Comparison of ENCODE assay signal across 10 mouse cellular contexts in genomic region chr11:54534871-54535270, GRCm38 (mm10). TPM values are rescaled to one million over a fixed set of nuclear protein-coding genes. Genes with fewer than 3 reads are reported as not detected.
DNase-seq lines count a peak whose midpoint lies in the region; ATAC-seq and TF ChIP-seq lines count a peak whose summit lies in the region.
"Had no signal": no experiment of that assay in that cellular context is flagged by ENCODE, and none has a peak within 500 bp of the region (broad histone marks: within the 10 kb centered on the region; RNA-seq: fewer than 3 reads in every experiment).

No protein-coding gene starts in this region.

- no peaks in the 10 kb centered on the region for H3K4me1 ChIP-seq in hindbrain, embryonic 11.5 days (replicated peaks; ENCODE audit: control insufficient read depth, insufficient read depth, low read length)
- H3K4me1 ChIP-seq in hindbrain, embryonic 13.5 days (replicated peaks) = no peaks in the 10 kb centered on the region; the same call in 1 of the 2 replicates
- H3K4me1 ChIP-seq in midbrain, postnatal 0 days (ENCODE audit: insufficient read depth, low read length) = no peaks in the 10 kb centered on the region
- H3K4me1 ChIP-seq in stomach, postnatal 0 days (replicated peaks; ENCODE audit: control insufficient read depth, insufficient read depth) = 0 out of 2 replicates have a peak, but pooled peaks cover 2% of the 10 kb centered on the region

- H3K9ac ChIP-seq in hindbrain, embryonic 11.5 days (ENCODE audit: low read depth, low read length) = no peak overlapping the region
- H3K9ac ChIP-seq in hindbrain, embryonic 13.5 days = no peak overlapping the region
- H3K9ac ChIP-seq in midbrain, postnatal 0 days (replicated peaks; ENCODE audit: low read length, poor library complexity, severe bottlenecking) = no peak overlapping the region
- H3K9ac ChIP-seq in stomach, postnatal 0 days (ENCODE audit: low read length) = no peak overlapping the region
- H3K9ac ChIP-seq: embryonic facial prominence, embryonic 12.5 days; neural tube, embryonic 13.5 days had no signal

- H3K27me3 ChIP-seq in hindbrain, embryonic 11.5 days (ENCODE audit: control insufficient read depth, insufficient read depth, low read length) = no peaks in the 10 kb centered on the region
- H3K27me3 ChIP-seq in hindbrain, embryonic 13.5 days = no peaks in the 10 kb centered on the region
- no peaks in the 10 kb centered on the region for H3K27me3 ChIP-seq in midbrain, postnatal 0 days (ENCODE audit: insufficient read depth, low read length)
- H3K27me3 ChIP-seq in stomach, postnatal 0 days (ENCODE audit: control insufficient read depth, insufficient read depth, low read length) = no peaks in the 10 kb centered on the region
- H3K27me3 ChIP-seq: embryonic facial prominence, embryonic 12.5 days; neural tube, embryonic 13.5 days had no signal

- no peaks in the 10 kb centered on the region for H3K9me3 ChIP-seq in hindbrain, embryonic 11.5 days (ENCODE audit: control insufficient read depth, low read length)
- no peaks in the 10 kb centered on the region for H3K9me3 ChIP-seq in hindbrain, embryonic 13.5 days
- H3K9me3 ChIP-seq in midbrain, postnatal 0 days (ENCODE audit: low read length) = no peaks in the 10 kb centered on the region
- H3K9me3 ChIP-seq in stomach, postnatal 0 days (ENCODE audit: control insufficient read depth, low read length) = no peaks in the 10 kb centered on the region
- H3K9me3 ChIP-seq: embryonic facial prominence, embryonic 12.5 days; neural tube, embryonic 13.5 days had no signal

- ATAC-seq in hindbrain, embryonic 11.5 days (ENCODE audit: low FRiP score) = no peak
- ATAC-seq in hindbrain, embryonic 13.5 days (ENCODE audit: low FRiP score) = no peak
- no peak for ATAC-seq in midbrain, postnatal 0 days (ENCODE audit: low FRiP score)
- no peak for ATAC-seq in stomach, postnatal 0 days (ENCODE audit: low FRiP score, low TSS enrichment)

- intact Hi-C loops in heart, postnatal 14 days (cut with DNase I) = loop anchor here (2.0 to 5.0 kb wide), 2 partner anchors 178 to 228 kb away; no protein-coding TSS in a partner anchor
- intact Hi-C loops in left cerebral cortex, postnatal 10 days (cut with DNase I) = no loop called here

- no peak overlapping the region for H3K4me3 ChIP-seq in hindbrain, embryonic 11.5 days (ENCODE audit: low read depth, low read length)
- no peak overlapping the region for H3K4me3 ChIP-seq in hindbrain, embryonic 13.5 days
- H3K4me3 ChIP-seq in midbrain, postnatal 0 days (ENCODE audit: low read depth, low read length) = no peak overlapping the region
- no peak overlapping the region for H3K4me3 ChIP-seq in stomach, postnatal 0 days (ENCODE audit: low read depth, low read length)
- H3K4me3 ChIP-seq: embryonic facial prominence, embryonic 12.5 days; neural tube, embryonic 13.5 days had no signal

- no peaks in the 10 kb centered on the region for H3K36me3 ChIP-seq in hindbrain, embryonic 11.5 days (ENCODE audit: control insufficient read depth, insufficient read depth, low read length)
- H3K36me3 ChIP-seq in hindbrain, embryonic 13.5 days = no peaks in the 10 kb centered on the region
- no peaks in the 10 kb centered on the region for H3K36me3 ChIP-seq in midbrain, postnatal 0 days (ENCODE audit: insufficient read depth, low read length)
- H3K36me3 ChIP-seq in stomach, postnatal 0 days (ENCODE audit: control insufficient read depth, insufficient read depth, low read length) = no peaks in the 10 kb centered on the region
- H3K36me3 ChIP-seq: embryonic facial prominence, embryonic 12.5 days; neural tube, embryonic 13.5 days had no signal

- no peak overlapping the region for H3K4me2 ChIP-seq in hindbrain, embryonic 11.5 days (replicated peaks; ENCODE audit: low read depth, low read length)
- H3K4me2 ChIP-seq in hindbrain, embryonic 13.5 days = no peak overlapping the region
- H3K4me2 ChIP-seq in midbrain, postnatal 0 days (ENCODE audit: low read depth, low read length, poor library complexity, severe bottlenecking) = no peak overlapping the region
- no peak overlapping the region for H3K4me2 ChIP-seq in stomach, postnatal 0 days (replicated peaks; ENCODE audit: low read depth)
- H3K4me2 ChIP-seq: embryonic facial prominence, embryonic 12.5 days; neural tube, embryonic 13.5 days had no signal

- TF ChIP-seq EP300 in stomach, postnatal 0 days (optimal IDR thresholded peaks at IDR 0.05) = no peak

- no peak overlapping the region for H3K27ac ChIP-seq in hindbrain, embryonic 11.5 days (ENCODE audit: low read depth, low read length)
- no peak overlapping the region for H3K27ac ChIP-seq in hindbrain, embryonic 13.5 days
- no peak overlapping the region for H3K27ac ChIP-seq in midbrain, postnatal 0 days (ENCODE audit: low read depth, low read length)
- H3K27ac ChIP-seq in stomach, postnatal 0 days (replicated peaks) = no peak overlapping the region
- H3K27ac ChIP-seq: embryonic facial prominence, embryonic 12.5 days; neural tube, embryonic 13.5 days had no signal

- peak; percentile 84 for TF ChIP-seq CTCF in midbrain, postnatal 0 days (IDR thresholded peaks at IDR 0.05)
- peak; percentile 91 for TF ChIP-seq CTCF in stomach, postnatal 0 days (IDR thresholded peaks at IDR 0.05; ENCODE audit: low read depth)

- DNase-seq in hindbrain, embryonic 11.5 days (ENCODE audit: low spot score) = peak; percentile 78
- DNase-seq in adrenal gland, adult 8-10 months = peak; percentile 33
- DNase-seq in embryo, embryonic 11.5 days (ENCODE audit: low read depth, low spot score) = peak; percentile 22
- peak; percentile 79 to 86 for DNase-seq in heart, postnatal 14 days
- peak; percentile 56 to 69 for DNase-seq in left cerebral cortex, postnatal 10 days (ENCODE audit: extremely low spot score in 1 of 2, low spot score in 2 of 2)
- DNase-seq in midbrain, postnatal 0 days (ENCODE audit: low spot score) = peak; percentile 51
- DNase-seq in stomach, postnatal 0 days (ENCODE audit: low spot score) = peak; percentile 83

- 58% methylated on average over 6 of the region's 6 CpGs for WGBS in hindbrain, embryonic 11.5 days
- 53% methylated on average over 6 of the region's 6 CpGs for WGBS in hindbrain, embryonic 13.5 days
- WGBS in midbrain, postnatal 0 days = 51% methylated on average over 6 of the region's 6 CpGs
- 52% methylated on average over 6 of the region's 6 CpGs for WGBS in stomach, postnatal 0 days

RNA-seq across cellular contexts. Expression of gene Rapgef6, which starts 12.2 kb away (rescaled TPM):
- polyA plus RNA-seq in hindbrain, embryonic 11.5 days (2014; fragmentation: Nextera tagmentation; extraction: Ambion mirVana) = 31.7 and 47.0 TPM in 2 replicates
- polyA plus RNA-seq in hindbrain, embryonic 13.5 days (2015; fragmentation: Nextera tagmentation; extraction: Ambion mirVana) = 39.0 and 43.3 TPM in 2 replicates
- 10 to 100 TPM; 26.5 to 40.6 (median 34.5) TPM for total RNA-seq in adrenal gland, adult 8-10 months (2022)
- total RNA-seq in heart, postnatal 14 days (2021) = 10 to 100 TPM; 23.5 to 23.8 TPM
- total RNA-seq in left cerebral cortex, postnatal 10 days (2021) = 10 to 100 TPM; 31.5 to 32.1 TPM
- 62.9 and 88.4 TPM in 2 replicates for total RNA-seq in midbrain, postnatal 0 days (2014; rRNA removed)
- polyA plus RNA-seq in midbrain, postnatal 0 days (2015; fragmentation: Nextera tagmentation; extraction: Ambion mirVana) = 28.8 and 33.4 TPM in 2 replicates
- polyA plus RNA-seq in stomach, postnatal 0 days (2015; fragmentation: Nextera tagmentation; extraction: Ambion mirVana) = 12.5 and 17.0 TPM in 2 replicates

Comparison
In these comparisons a context has a peak if more than half of its experiments do, and no peak if none do; other contexts are left out.
1. DNase-seq: peak in every context shown above with its lines; median percentile 83 in stomach, postnatal 0 days; 82 in heart, postnatal 14 days; 78 in hindbrain, embryonic 11.5 days; 62 in left cerebral cortex, postnatal 10 days; 51 in midbrain, postnatal 0 days; 33 in adrenal gland, adult 8-10 months; 22 in embryo, embryonic 11.5 days.